In genomic region chr16:52980995-52981394, GRCm38 (mm10) we compare ENCODE assay signal across 29 mouse cellular contexts.
"Had no signal": no experiment of that assay in that cellular context is flagged by ENCODE, and none has a peak within 500 bp of the region (broad histone marks: within the 10 kb centered on the region; RNA-seq: fewer than 3 reads in every experiment).

No protein-coding gene starts in this region.

- H3K27ac ChIP-seq: heart, embryonic 13.5 days; heart, embryonic 15.5 days; hindbrain, embryonic 12.5 days; hindbrain, embryonic 13.5 days; hindbrain, embryonic 14.5 days; hindbrain, embryonic 15.5 days; hindbrain, postnatal 0 days; intestine, embryonic 15.5 days; kidney, embryonic 15.5 days; kidney, postnatal 0 days; layer of hippocampus, adult 2 months; left cerebral cortex, adult 2 months had no signal

- H3K4me3 ChIP-seq: heart, embryonic 12.5 days; heart, embryonic 13.5 days; heart, embryonic 15.5 days; hindbrain, embryonic 12.5 days; hindbrain, embryonic 13.5 days; hindbrain, embryonic 15.5 days; intestine, embryonic 15.5 days; kidney, embryonic 15.5 days; layer of hippocampus, adult 2 months; left cerebral cortex, adult 2 months had no signal

- H3K9ac ChIP-seq: heart, embryonic 12.5 days; heart, embryonic 13.5 days; heart, embryonic 15.5 days; hindbrain, embryonic 12.5 days; hindbrain, embryonic 13.5 days; hindbrain, embryonic 14.5 days; hindbrain, embryonic 15.5 days; intestine, embryonic 15.5 days; kidney, embryonic 15.5 days had no signal

- H3K9me3 ChIP-seq: heart, embryonic 12.5 days; heart, embryonic 13.5 days; heart, embryonic 15.5 days; hindbrain, embryonic 12.5 days; hindbrain, embryonic 13.5 days; hindbrain, embryonic 15.5 days; intestine, embryonic 15.5 days; kidney, embryonic 15.5 days had no signal

- H3K36me3 ChIP-seq: heart, embryonic 12.5 days; heart, embryonic 13.5 days; heart, embryonic 15.5 days; hindbrain, embryonic 12.5 days; hindbrain, embryonic 13.5 days; hindbrain, embryonic 15.5 days; intestine, embryonic 15.5 days; kidney, embryonic 15.5 days had no signal

- DNase-seq: heart, postnatal 10 days; heart, postnatal 14 days; heart, postnatal 36 days; heart, postnatal 4 days; kidney, adult 11 months; kidney, adult 18-20 months; kidney, adult 2 months; kidney, adult 8-10 months; kidney, adult 9 months; kidney, postnatal 10 days; kidney, postnatal 14 days; kidney, postnatal 25 days; kidney, postnatal 36 days; kidney, postnatal 4 days; layer of hippocampus, adult 9-11 months; layer of hippocampus, postnatal 36 days had no signal

- H3K27me3 ChIP-seq: heart, embryonic 12.5 days; heart, embryonic 13.5 days; heart, embryonic 15.5 days; hindbrain, embryonic 12.5 days; hindbrain, embryonic 13.5 days; hindbrain, embryonic 15.5 days; intestine, embryonic 15.5 days; kidney, embryonic 15.5 days had no signal

- H3K4me1 ChIP-seq: heart, embryonic 12.5 days; heart, embryonic 13.5 days; heart, embryonic 15.5 days; hindbrain, embryonic 12.5 days; hindbrain, embryonic 13.5 days; hindbrain, embryonic 15.5 days; intestine, embryonic 15.5 days; kidney, embryonic 15.5 days had no signal
